Mouse (Mus musculus) liver, adult (tissue): Measurements from ENCODE around the gene Liph.

ENCODE experiments used
- GATA4 ChIP-seq: IDR thresholded peaks from 2 replicates; pipeline ENCODE4 v1.6.1; 2014; ENCODE audit warnings: mild to moderate bottlenecking, low read length; ENCODE audit not compliant: insufficient replicate concordance

Gene Liph

GRCm38 (mm10) chr16:21984091-21984490 is 11.4 kb downstream of the Liph start:
- TF ChIP-seq GATA4 = no peak

GRCm38 (mm10) chr16:21983581-21983980 is 11.9 kb downstream of the Liph start:
- TF ChIP-seq GATA4 = no peak

- no peak for TF ChIP-seq GATA4
Measured at GRCm38 (mm10) chr16:21983146-21983545, 12.3 kb downstream of the Liph start.

GRCm38 (mm10) chr16:21977347-21977746 is 18.1 kb downstream of the Liph start:
- no peak for TF ChIP-seq GATA4

- no peak for TF ChIP-seq GATA4
Measured at GRCm38 (mm10) chr16:21976203-21976602, 19.3 kb downstream of the Liph start.

- TF ChIP-seq GATA4 = no peak
Measured at GRCm38 (mm10) chr16:21971446-21971845, 24.0 kb downstream of the Liph start.

- TF ChIP-seq GATA4 = no peak
Measured at GRCm38 (mm10) chr16:21970536-21970935, 24.9 kb downstream of the Liph start.

- TF ChIP-seq GATA4 = no peak
Measured at GRCm38 (mm10) chr16:21969874-21970273, 25.6 kb downstream of the Liph start.

GRCm38 (mm10) chr16:21965576-21965975 is 29.9 kb downstream of the Liph start:
- no peak for TF ChIP-seq GATA4

GRCm38 (mm10) chr16:21955591-21955990 is 39.9 kb downstream of the Liph start:
- TF ChIP-seq GATA4 = no peak

- no peak for TF ChIP-seq GATA4
Measured at GRCm38 (mm10) chr16:21946761-21947715, 48.4 kb downstream of the Liph start, which contains the start of gene Tmem41a. Gene Tmem41a (minus strand): TSS chr16:21947552.

- no peak for TF ChIP-seq GATA4
Measured at GRCm38 (mm10) chr16:21928471-21928870, 67.0 kb downstream of the Liph start.

- TF ChIP-seq GATA4 = no peak
Measured at GRCm38 (mm10) chr16:21916681-21917080, 78.8 kb downstream of the Liph start.

GRCm38 (mm10) chr16:21913347-21913746 is 82.1 kb downstream of the Liph start:
- no peak for TF ChIP-seq GATA4

- TF ChIP-seq GATA4 = no peak
Measured at GRCm38 (mm10) chr16:21906902-21907301, 88.6 kb downstream of the Liph start.

GRCm38 (mm10) chr16:21905996-21906395 is 89.5 kb downstream of the Liph start:
- TF ChIP-seq GATA4 = no peak

- TF ChIP-seq GATA4 = no peak
Measured at GRCm38 (mm10) chr16:21904636-21905035, 90.8 kb downstream of the Liph start.
